ENCODE assay signal across 21 mouse cellular contexts in the genomic region with DNA sequence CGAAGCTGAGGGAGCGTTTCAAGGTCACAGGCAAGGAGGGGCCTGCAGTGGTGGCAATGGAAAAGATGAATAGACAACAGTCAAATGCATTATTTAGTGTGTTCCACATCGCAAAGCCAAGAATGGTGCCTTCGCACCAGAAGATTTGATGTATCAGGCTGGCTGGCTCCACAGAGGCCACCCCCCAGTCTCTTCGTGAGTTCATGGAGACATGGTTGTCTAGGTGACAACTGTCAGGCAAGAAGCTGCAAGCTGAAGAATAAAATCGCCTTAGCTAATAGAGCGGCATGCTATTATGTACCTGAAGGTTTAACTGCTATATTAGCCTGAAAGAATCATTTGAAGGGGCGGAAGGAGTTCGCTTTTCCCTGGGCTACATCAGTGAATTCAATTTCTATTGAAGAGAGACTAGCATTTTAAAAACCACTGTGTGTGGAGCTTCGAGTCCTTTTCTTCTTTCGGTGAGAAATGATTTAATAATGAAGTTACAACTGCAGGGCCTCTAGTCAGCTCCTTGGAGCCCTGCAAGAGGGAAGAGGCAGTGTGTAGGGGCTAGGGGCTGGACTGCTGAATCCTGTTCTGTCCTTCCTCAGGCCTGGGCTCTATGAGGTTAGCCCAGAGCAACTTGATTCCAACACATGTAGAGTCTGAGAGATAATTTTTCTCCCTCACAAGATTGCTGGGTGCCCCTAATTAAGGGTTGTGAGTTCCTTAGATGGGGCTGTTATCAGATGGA.
DNase-seq lines count a peak whose midpoint lies in the region; ATAC-seq lines count a peak whose summit lies in the region.
"Had no signal": no experiment of that assay in that cellular context is flagged by ENCODE, and none has a peak within 500 bp of the region (broad histone marks: within the 10 kb centered on the region; RNA-seq: fewer than 3 reads in every experiment).

No protein-coding gene starts in this region.

- peak; percentile 15 for DNase-seq in neural tube, embryonic 11.5 days (ENCODE audit: low spot score)
- DNase-seq in retina, postnatal 1 day = peak; percentile 24
- DNase-seq in cerebellum, adult 11 months = no peak
- no peak for DNase-seq in kidney, adult 9 months
- DNase-seq: cerebellum, adult 8-10 months; heart, adult 11 months; kidney, adult 8-10 months; kidney, postnatal 25 days; right cerebral cortex, postnatal 4 days; thymus, postnatal 25 days had no signal

- H3K4me1 ChIP-seq in neural tube, embryonic 11.5 days (ENCODE audit: control insufficient read depth, insufficient read depth, low read length) = no peaks in the 10 kb centered on the region
- 0 out of 2 replicates have a peak, but pooled peaks cover 6% of the 10 kb centered on the region for H3K4me1 ChIP-seq in neural tube, embryonic 15.5 days
- H3K4me1 ChIP-seq in hindbrain, embryonic 15.5 days (replicated peaks) = 0 out of 2 replicates have a peak, but pooled peaks cover 4% of the 10 kb centered on the region
- 0 out of 2 replicates have a peak, but pooled peaks cover 7% of the 10 kb centered on the region for H3K4me1 ChIP-seq in midbrain, embryonic 13.5 days (replicated peaks)
- H3K4me1 ChIP-seq: embryonic facial prominence, embryonic 12.5 days; forebrain, embryonic 15.5 days; limb, embryonic 13.5 days; lung, embryonic 15.5 days had no signal

- H3K4me3 ChIP-seq in neural tube, embryonic 11.5 days (ENCODE audit: low read depth, low read length) = no peak overlapping the region
- no peak overlapping the region for H3K4me3 ChIP-seq in neural tube, embryonic 15.5 days (replicated peaks)
- no peak overlapping the region for H3K4me3 ChIP-seq in hindbrain, embryonic 15.5 days
- H3K4me3 ChIP-seq in midbrain, embryonic 13.5 days (replicated peaks) = no peak overlapping the region
- H3K4me3 ChIP-seq: embryonic facial prominence, embryonic 12.5 days; erythroblast, embryonic 14.5 days; forebrain, embryonic 15.5 days; heart, embryonic 13.5 days; limb, embryonic 13.5 days; lung, embryonic 15.5 days had no signal

- WGBS in neural tube, embryonic 11.5 days = 62% methylated on average over 11 of the region's 11 CpGs
- WGBS in neural tube, embryonic 15.5 days = 37% methylated on average over 11 of the region's 11 CpGs
- WGBS in hindbrain, embryonic 15.5 days = 43% methylated on average over 11 of the region's 11 CpGs
- 41% methylated on average over 11 of the region's 11 CpGs for WGBS in midbrain, embryonic 13.5 days

- ATAC-seq in neural tube, embryonic 11.5 days (ENCODE audit: insufficient read depth, low FRiP score, low TSS enrichment) = no peak
- ATAC-seq in neural tube, embryonic 15.5 days (ENCODE audit: low FRiP score) = no peak; the same call in 1 of the 2 replicates
- ATAC-seq in hindbrain, embryonic 15.5 days (ENCODE audit: low FRiP score, low read depth) = peak; percentile 54; the same call in 1 of the 2 replicates
- ATAC-seq in midbrain, embryonic 13.5 days = peak; percentile 67
- ATAC-seq: forebrain, embryonic 15.5 days had no signal

- H3K27ac ChIP-seq in neural tube, embryonic 11.5 days (ENCODE audit: low read depth, low read length) = no peak overlapping the region
- H3K27ac ChIP-seq in neural tube, embryonic 15.5 days (replicated peaks) = no peak overlapping the region
- H3K27ac ChIP-seq in hindbrain, embryonic 15.5 days (replicated peaks) = peak overlapping the region; percentile 34; the same call in 1 of the 2 replicates
- H3K27ac ChIP-seq in midbrain, embryonic 13.5 days = peak overlapping the region; percentile 56; the same call in 1 of the 2 replicates
- H3K27ac ChIP-seq: embryonic facial prominence, embryonic 12.5 days; forebrain, embryonic 15.5 days; heart, embryonic 13.5 days; limb, embryonic 13.5 days; liver, embryonic 14.5 days; lung, embryonic 15.5 days; macrophage had no signal

- H3K9ac ChIP-seq in neural tube, embryonic 11.5 days (ENCODE audit: low read length) = no peak overlapping the region
- no peak overlapping the region for H3K9ac ChIP-seq in neural tube, embryonic 15.5 days (replicated peaks)
- no peak overlapping the region for H3K9ac ChIP-seq in hindbrain, embryonic 15.5 days
- H3K9ac ChIP-seq in midbrain, embryonic 13.5 days (replicated peaks) = no peak overlapping the region
- H3K9ac ChIP-seq: embryonic facial prominence, embryonic 12.5 days; forebrain, embryonic 15.5 days; heart, embryonic 13.5 days; limb, embryonic 13.5 days; liver, embryonic 14.5 days; lung, embryonic 15.5 days had no signal

- H3K27me3 ChIP-seq in neural tube, embryonic 11.5 days (ENCODE audit: control insufficient read depth, insufficient read depth, low read length) = no peaks in the 10 kb centered on the region
- H3K27me3 ChIP-seq in neural tube, embryonic 15.5 days (replicated peaks) = no peaks in the 10 kb centered on the region
- no peaks in the 10 kb centered on the region for H3K27me3 ChIP-seq in hindbrain, embryonic 15.5 days
- H3K27me3 ChIP-seq in midbrain, embryonic 13.5 days = no peaks in the 10 kb centered on the region
- H3K27me3 ChIP-seq: embryonic facial prominence, embryonic 12.5 days; forebrain, embryonic 15.5 days; heart, embryonic 13.5 days; lung, embryonic 15.5 days had no signal

- no peaks in the 10 kb centered on the region for H3K36me3 ChIP-seq in neural tube, embryonic 11.5 days (ENCODE audit: control insufficient read depth, insufficient read depth, low read length)
- no peaks in the 10 kb centered on the region for H3K36me3 ChIP-seq in neural tube, embryonic 15.5 days
- no peaks in the 10 kb centered on the region for H3K36me3 ChIP-seq in hindbrain, embryonic 15.5 days
- no peaks in the 10 kb centered on the region for H3K36me3 ChIP-seq in midbrain, embryonic 13.5 days
- H3K36me3 ChIP-seq: embryonic facial prominence, embryonic 12.5 days; forebrain, embryonic 15.5 days; heart, embryonic 13.5 days; limb, embryonic 13.5 days; lung, embryonic 15.5 days had no signal

- no peak overlapping the region for H3K4me2 ChIP-seq in neural tube, embryonic 11.5 days (ENCODE audit: low read depth)
- H3K4me2 ChIP-seq in neural tube, embryonic 15.5 days = no peak overlapping the region
- no peak overlapping the region for H3K4me2 ChIP-seq in hindbrain, embryonic 15.5 days
- H3K4me2 ChIP-seq in midbrain, embryonic 13.5 days (replicated peaks) = no peak overlapping the region
- H3K4me2 ChIP-seq: embryonic facial prominence, embryonic 12.5 days; forebrain, embryonic 15.5 days; heart, embryonic 13.5 days; limb, embryonic 13.5 days; lung, embryonic 15.5 days had no signal

- H3K9me3 ChIP-seq in neural tube, embryonic 11.5 days (ENCODE audit: control insufficient read depth, low read length) = no peaks in the 10 kb centered on the region
- no peaks in the 10 kb centered on the region for H3K9me3 ChIP-seq in neural tube, embryonic 15.5 days (replicated peaks)
- no peaks in the 10 kb centered on the region for H3K9me3 ChIP-seq in hindbrain, embryonic 15.5 days
- H3K9me3 ChIP-seq in midbrain, embryonic 13.5 days = no peaks in the 10 kb centered on the region
- H3K9me3 ChIP-seq: embryonic facial prominence, embryonic 12.5 days; forebrain, embryonic 15.5 days; heart, embryonic 13.5 days; limb, embryonic 13.5 days; lung, embryonic 15.5 days had no signal

Comparison
In these comparisons a context has a peak if more than half of its experiments do, and no peak if none do; other contexts are left out.
1. ATAC-seq: peak in hindbrain, embryonic 15.5 days (single experiment) and midbrain, embryonic 13.5 days (single experiment); none in neural tube, embryonic 11.5 days (single experiment) and neural tube, embryonic 15.5 days (single experiment).
2. DNase-seq: peak in neural tube, embryonic 11.5 days (single experiment) and retina, postnatal 1 day (single experiment); none in cerebellum, adult 11 months (single experiment) and kidney, adult 9 months (single experiment).
3. H3K27ac ChIP-seq: peak in hindbrain, embryonic 15.5 days (single experiment) and midbrain, embryonic 13.5 days (single experiment); none in neural tube, embryonic 11.5 days (single experiment) and neural tube, embryonic 15.5 days (single experiment).